Comparison of ENCODE assay signal across 24 mouse cellular contexts in the genomic region with DNA sequence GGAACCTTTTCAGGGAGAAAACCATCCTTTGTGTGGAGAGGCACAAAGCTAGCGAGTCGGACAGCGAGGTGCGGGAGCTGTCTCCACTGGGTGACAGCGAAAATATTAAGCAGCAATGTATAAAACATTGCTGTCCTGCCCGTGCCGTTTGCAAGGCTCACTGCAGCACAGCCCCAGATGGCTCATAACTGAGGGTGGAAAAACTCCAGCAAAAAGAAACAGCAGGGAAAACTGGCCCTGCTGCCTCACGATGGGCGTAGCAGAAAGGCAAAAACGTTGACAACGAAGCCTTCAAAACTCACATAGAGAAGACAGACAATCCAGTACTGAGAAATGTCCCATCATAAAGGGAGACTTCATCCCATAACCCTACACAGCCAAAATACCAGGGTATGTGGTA. TPM values are rescaled to one million over a fixed set of nuclear protein-coding genes. Genes with fewer than 3 reads are reported as not detected.
A peak's percentile ranks its signal among the peaks of the same experiment; 100 is the strongest.
DNase-seq lines count a peak whose midpoint lies in the region; ATAC-seq and TF ChIP-seq lines count a peak whose summit lies in the region.
"Had no signal": no experiment of that assay in that cellular context is flagged by ENCODE, and none has a peak within 500 bp of the region (broad histone marks: within the 10 kb centered on the region; RNA-seq: fewer than 3 reads in every experiment).

No protein-coding gene starts in this region.

- no peaks in the 10 kb centered on the region for H3K4me1 ChIP-seq in midbrain, embryonic 11.5 days (ENCODE audit: control insufficient read depth, insufficient read depth, low read length)
- H3K4me1 ChIP-seq in midbrain, embryonic 16.5 days (ENCODE audit: control insufficient read depth, insufficient read depth, low read length) = no peaks in the 10 kb centered on the region
- H3K4me1 ChIP-seq in forebrain, postnatal 0 days (ENCODE audit: insufficient read depth) = no peaks in the 10 kb centered on the region
- H3K4me1 ChIP-seq: hindbrain, embryonic 15.5 days; intestine, embryonic 15.5 days; liver, embryonic 12.5 days had no signal

- DNase-seq in cerebellum, postnatal 10 days = peak; percentile 49 to 59
- DNase-seq in cerebellum, adult 9-11 months = no peak
- DNase-seq in layer of hippocampus, adult 11-12 months (ENCODE audit: low spot score) = peak; percentile 42
- DNase-seq in layer of hippocampus, postnatal 10 days (ENCODE audit: low spot score in 2 of 2) = no peak
- peak; percentile 39 for DNase-seq in midbrain, embryonic 11.5 days (ENCODE audit: low spot score, missing footprints)
- peak; percentile 74 for DNase-seq in forebrain, postnatal 0 days
- DNase-seq in natural killer cell, adult 2 months (ENCODE audit: low spot score in 2 of 2) = no peak
- DNase-seq: adrenal gland, adult 8-10 months; cerebellum, adult 18-20 months; gastrocnemius, postnatal 14 days; heart, adult 11 months; kidney, adult 8-10 months; kidney, postnatal 25 days; lung, adult 18-20 months; lung, postnatal 14 days; thymus, postnatal 14 days had no signal

- TF ChIP-seq CTCF in forebrain, postnatal 0 days (IDR thresholded peaks at IDR 0.05; ENCODE audit: low read depth) = no peak

- no peaks in the 10 kb centered on the region for H3K9me3 ChIP-seq in midbrain, embryonic 11.5 days (ENCODE audit: control insufficient read depth, low read length)
- H3K9me3 ChIP-seq in midbrain, embryonic 16.5 days (replicated peaks; ENCODE audit: control insufficient read depth, low read length, poor library complexity, severe bottlenecking) = no peaks in the 10 kb centered on the region
- H3K9me3 ChIP-seq in forebrain, postnatal 0 days (ENCODE audit: low read length) = no peaks in the 10 kb centered on the region
- H3K9me3 ChIP-seq: hindbrain, embryonic 15.5 days; intestine, embryonic 15.5 days; liver, embryonic 12.5 days; midbrain, embryonic 13.5 days; neural tube, embryonic 13.5 days had no signal

- H3K27me3 ChIP-seq in midbrain, embryonic 11.5 days (ENCODE audit: control insufficient read depth, insufficient read depth, low read length) = no peaks in the 10 kb centered on the region
- H3K27me3 ChIP-seq in midbrain, embryonic 16.5 days (ENCODE audit: control insufficient read depth, insufficient read depth, low read depth, low read length) = no peaks in the 10 kb centered on the region
- H3K27me3 ChIP-seq in forebrain, postnatal 0 days (ENCODE audit: insufficient read depth, low read length) = no peaks in the 10 kb centered on the region
- H3K27me3 ChIP-seq: hindbrain, embryonic 15.5 days; intestine, embryonic 15.5 days; midbrain, embryonic 13.5 days; neural tube, embryonic 13.5 days had no signal

- no peak for ATAC-seq in midbrain, embryonic 11.5 days (ENCODE audit: low FRiP score)
- no peak for ATAC-seq in midbrain, embryonic 16.5 days
- peak; percentile 56 for ATAC-seq in forebrain, postnatal 0 days
- ATAC-seq: activated CD4-positive, CD25-positive, alpha-beta regulatory T cell, adult 4 months; intestine, embryonic 15.5 days; liver, embryonic 12.5 days had no signal

- H3K36me3 ChIP-seq in midbrain, embryonic 11.5 days (ENCODE audit: control insufficient read depth, insufficient read depth, low read length) = 0 out of 2 replicates have a peak, but pooled peaks cover 3% of the 10 kb centered on the region
- peaks cover 20% of the 10 kb centered on the region for H3K36me3 ChIP-seq in midbrain, embryonic 16.5 days (ENCODE audit: control insufficient read depth, insufficient read depth, low read length)
- H3K36me3 ChIP-seq in forebrain, postnatal 0 days (ENCODE audit: insufficient read depth) = peaks cover 34% of the 10 kb centered on the region
- H3K36me3 ChIP-seq: intestine, embryonic 15.5 days had no signal

- H3K4me2 ChIP-seq in midbrain, embryonic 11.5 days = no peak overlapping the region
- no peak overlapping the region for H3K4me2 ChIP-seq in midbrain, embryonic 16.5 days (ENCODE audit: low read length)
- H3K4me2 ChIP-seq in forebrain, postnatal 0 days (ENCODE audit: low read depth) = no peak overlapping the region
- H3K4me2 ChIP-seq: heart, embryonic 11.5 days; hindbrain, embryonic 15.5 days; intestine, embryonic 15.5 days; liver, embryonic 12.5 days; midbrain, embryonic 13.5 days; neural tube, embryonic 13.5 days had no signal

- WGBS in midbrain, embryonic 11.5 days = 81% methylated on average over 11 of the region's 11 CpGs
- 61% methylated on average over 11 of the region's 11 CpGs for WGBS in midbrain, embryonic 16.5 days
- WGBS in forebrain, postnatal 0 days = 45% methylated on average over 11 of the region's 11 CpGs

- no peak overlapping the region for H3K27ac ChIP-seq in midbrain, embryonic 11.5 days (ENCODE audit: low read depth, low read length)
- no peak overlapping the region for H3K27ac ChIP-seq in midbrain, embryonic 16.5 days (ENCODE audit: low read length)
- H3K27ac ChIP-seq in forebrain, postnatal 0 days (ENCODE audit: low read depth, low read length) = peak overlapping the region; percentile 69
- H3K27ac ChIP-seq: hindbrain, embryonic 15.5 days; intestine, embryonic 15.5 days; liver, embryonic 12.5 days; midbrain, embryonic 13.5 days; neural tube, embryonic 13.5 days had no signal

- no peak overlapping the region for H3K9ac ChIP-seq in midbrain, embryonic 11.5 days (ENCODE audit: low read length)
- H3K9ac ChIP-seq in midbrain, embryonic 16.5 days (ENCODE audit: low read depth, low read length) = no peak overlapping the region
- no peak overlapping the region for H3K9ac ChIP-seq in forebrain, postnatal 0 days
- H3K9ac ChIP-seq: hindbrain, embryonic 15.5 days; intestine, embryonic 15.5 days; liver, embryonic 12.5 days; midbrain, embryonic 13.5 days; neural tube, embryonic 13.5 days had no signal

- no peak overlapping the region for H3K4me3 ChIP-seq in midbrain, embryonic 11.5 days (ENCODE audit: low read depth, low read length)
- no peak overlapping the region for H3K4me3 ChIP-seq in midbrain, embryonic 16.5 days (ENCODE audit: low read depth, low read length)
- no peak overlapping the region for H3K4me3 ChIP-seq in forebrain, postnatal 0 days (ENCODE audit: low read depth, low read length)
- H3K4me3 ChIP-seq: hindbrain, embryonic 15.5 days; intestine, embryonic 15.5 days; liver, embryonic 12.5 days; midbrain, embryonic 13.5 days; neural tube, embryonic 13.5 days had no signal

RNA-seq across cellular contexts. Expression of gene Pitpnb, which starts 40.5 kb away (rescaled TPM):
- total RNA-seq in layer of hippocampus, postnatal 10 days (2021) = 10 to 100 TPM; 68.3 to 73.7 TPM
- polyA plus RNA-seq in midbrain, embryonic 11.5 days (2014; fragmentation: Nextera tagmentation; extraction: Ambion mirVana) = 118 and 136 TPM in 2 replicates
- 96.9 and 98.7 TPM in 2 replicates for polyA plus RNA-seq in midbrain, embryonic 16.5 days (2015; fragmentation: Nextera tagmentation; extraction: Ambion mirVana)
- 8.3 and 11.2 TPM in 2 replicates for total RNA-seq in forebrain, postnatal 0 days (2014; rRNA removed)
- 80.6 and 93.0 TPM in 2 replicates for polyA plus RNA-seq in forebrain, postnatal 0 days (2015; fragmentation: Nextera tagmentation; extraction: Ambion mirVana)

Comparison
In these comparisons a context has a peak if more than half of its experiments do, and no peak if none do; other contexts are left out.
1. DNase-seq: peak in cerebellum, postnatal 10 days (2 of 2), layer of hippocampus, adult 11-12 months (single experiment), midbrain, embryonic 11.5 days (single experiment) and forebrain, postnatal 0 days (single experiment); none in cerebellum, adult 9-11 months (single experiment), layer of hippocampus, postnatal 10 days (0 of 2) and natural killer cell, adult 2 months (0 of 2).